Mouse (Mus musculus) stomach, embryonic 16.5 days (tissue): ENCODE results near the gene Tmem107. TPM values are rescaled to one million over a fixed set of nuclear protein-coding genes. Genes with fewer than 3 reads are reported as not detected.

Experiments used
- ATAC-seq: fragments of 200-750 bp; cut with Nextera tagmentation; 2 replicates; pipeline ENCODE4 v1.8.0; 2017; ENCODE audit warnings: moderate number of reproducible peaks, moderate TSS enrichment; ENCODE audit not compliant: insufficient read depth, low FRiP score
- H3K27ac ChIP-seq: fragments of 300-500 bp; sonication (generic); 2 replicates; pipeline ENCODE4 v1.5.1; 2014; ENCODE audit warnings: low read length
- H3K27me3 ChIP-seq: fragments of 300-500 bp; sonication (generic); 2 replicates; pipeline ENCODE4 v1.6.1; 2014; ENCODE audit warnings: low read length, control low read depth, mixed read lengths; ENCODE audit not compliant: control insufficient read depth, insufficient read depth
- H3K36me3 ChIP-seq: fragments of 300-500 bp; sonication (generic); 2 replicates; pipeline ENCODE4 v1.6.1; 2014; ENCODE audit warnings: low read length; ENCODE audit not compliant: control insufficient read depth, insufficient read depth
- H3K4me1 ChIP-seq: fragments of 300-500 bp; sonication (generic); 2 replicates; pipeline ENCODE4 v1.6.1; 2014; ENCODE audit warnings: low read length, control low read depth, mixed read lengths; ENCODE audit not compliant: control insufficient read depth, insufficient read depth
- H3K4me2 ChIP-seq: fragments of 300-500 bp; sonication (generic); 2 replicates; pipeline ENCODE4 v1.6.1; 2014; ENCODE audit warnings: low read depth, low read length, mixed read lengths
- H3K4me3 ChIP-seq: fragments of 300-500 bp; sonication (generic); replicated peaks from 2 replicates; pipeline ENCODE4 v1.5.1; 2014; ENCODE audit warnings: mild to moderate bottlenecking, low read length
- H3K9ac ChIP-seq: fragments of 300-500 bp; sonication (generic); 2 replicates; pipeline ENCODE4 v1.6.1; 2014; ENCODE audit warnings: low read length
- H3K9me3 ChIP-seq: fragments of 300-500 bp; sonication (generic); replicated peaks from 2 replicates; pipeline ENCODE4 v1.6.1; 2016; ENCODE audit warnings: low read length, control low read depth; ENCODE audit not compliant: control insufficient read depth
- WGBS: fragments of 180-500 bp; shearing (Covaris S2); extraction: QIAGEN DNeasy Blood & Tissue Kit; methylation state at CpG from one replicate; pipeline ENCODE4 v1.1.7; 2014; 5-methylcytosine and 5-hydroxymethylcytosine counted together
- polyA plus RNA-seq: library from polyadenylated mRNA; unstranded; fragments of >200 nt; fragmentation: Nextera tagmentation; extraction: Ambion mirVana; gene quantifications from 2 replicates; pipeline ENCODE4 v1.2.1, GENCODE M21; 2015

The Tmem107 gene
- polyA plus RNA-seq, 1 experiment from 2014 or later: 62.1 TPM

DNA sequence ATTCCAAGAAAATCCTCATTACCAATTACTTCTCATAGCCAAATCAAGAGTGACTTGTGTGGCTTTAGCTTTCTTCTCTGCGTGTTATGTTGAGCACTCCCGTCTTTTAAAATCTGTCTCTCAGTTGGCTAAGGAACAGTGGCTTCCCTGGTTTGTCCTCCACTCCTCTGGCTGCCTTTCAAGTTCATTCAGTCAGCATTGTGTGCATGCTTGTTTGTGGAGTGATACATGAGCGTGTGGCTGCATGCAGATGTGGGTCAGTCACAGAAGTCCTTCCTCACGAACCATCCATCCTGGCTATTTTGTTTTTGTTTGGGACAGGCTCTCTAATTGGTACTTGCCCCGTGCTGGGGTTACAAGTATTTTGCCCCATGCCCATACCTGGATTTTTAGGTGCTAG is 6.0 kb downstream of the Tmem107 start:
- H3K36me3 ChIP-seq: no peaks in the 10 kb centered on the region
- peaks cover 16% of the 10 kb centered on the region for H3K4me1 ChIP-seq
- H3K4me3 ChIP-seq: no peak overlapping the region
- WGBS: 62% methylated on average over 5 of the region's 5 CpGs
- no peak overlapping the region for H3K27ac ChIP-seq
- no peaks in the 10 kb centered on the region for H3K9me3 ChIP-seq
- no peak overlapping the region for H3K9ac ChIP-seq
- no peaks in the 10 kb centered on the region for H3K27me3 ChIP-seq
- no peak overlapping the region for H3K4me2 ChIP-seq
- ATAC-seq: no peak

DNA sequence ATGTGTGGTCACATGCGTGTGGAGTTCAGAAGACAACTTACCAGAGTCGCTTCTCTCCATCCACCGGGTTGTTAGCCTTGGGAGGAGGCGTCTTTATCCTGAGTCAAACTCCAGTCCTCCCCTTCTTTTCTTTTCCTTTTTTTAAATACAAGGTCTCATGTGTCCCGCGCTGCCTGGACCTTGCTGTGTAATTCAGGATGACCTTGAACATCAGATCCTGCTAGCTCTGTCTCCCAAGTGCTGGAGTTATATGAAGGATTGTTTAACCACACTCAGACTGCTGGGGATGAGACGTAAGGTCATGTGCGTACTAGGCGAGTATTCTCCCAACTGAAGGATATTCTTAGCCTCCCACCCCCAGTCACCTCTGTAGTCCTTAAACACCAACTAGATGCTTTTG is 6.7 kb downstream of the Tmem107 start:
- Histone ChIP-seq H3K9ac (no peak overlapping the region; the same call in 1 of the 2 replicates), H3K27me3 (no peaks in the 10 kb centered on the region), H3K4me2 (no peak overlapping the region), H3K27ac (no peak overlapping the region), H3K9me3 (no peaks in the 10 kb centered on the region), H3K4me1 (peaks cover 12% of the 10 kb centered on the region), H3K36me3 (no peaks in the 10 kb centered on the region), H3K4me3 (no peak overlapping the region)
- 82% methylated on average over 9 of the region's 9 CpGs for WGBS
- ATAC-seq: no peak

DNA sequence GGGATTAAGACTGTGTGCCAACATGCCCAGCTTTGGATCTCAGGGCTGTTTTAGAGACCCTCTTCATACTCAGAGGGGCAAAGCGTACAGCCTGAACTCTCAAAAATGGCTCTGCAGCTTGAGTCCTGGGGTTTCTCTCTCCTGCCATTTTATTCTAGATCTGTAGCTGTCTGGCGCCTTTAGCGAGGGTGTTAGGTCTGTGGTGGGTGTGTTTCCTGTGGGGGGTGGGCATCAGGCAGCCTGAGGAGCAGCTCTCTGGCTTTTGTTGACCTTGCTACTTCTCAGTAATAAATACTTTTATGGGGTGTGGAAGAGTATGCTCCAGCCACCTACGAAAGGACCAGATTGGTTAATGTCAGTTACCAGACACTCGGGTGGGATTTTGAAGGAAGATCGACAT is 7.4 kb downstream of the Tmem107 start:
- Histone ChIP-seq H3K27me3 (no peaks in the 10 kb centered on the region), H3K4me2 (no peak overlapping the region), H3K27ac (no peak overlapping the region), H3K4me3 (no peak overlapping the region), H3K9me3 (no peaks in the 10 kb centered on the region), H3K9ac (no peak overlapping the region), H3K4me1 (peaks cover 8% of the 10 kb centered on the region; the same call in 1 of the 2 replicates), H3K36me3 (no peaks in the 10 kb centered on the region)
- ATAC-seq: no peak
- WGBS: 71% methylated on average over 6 of the region's 6 CpGs

DNA sequence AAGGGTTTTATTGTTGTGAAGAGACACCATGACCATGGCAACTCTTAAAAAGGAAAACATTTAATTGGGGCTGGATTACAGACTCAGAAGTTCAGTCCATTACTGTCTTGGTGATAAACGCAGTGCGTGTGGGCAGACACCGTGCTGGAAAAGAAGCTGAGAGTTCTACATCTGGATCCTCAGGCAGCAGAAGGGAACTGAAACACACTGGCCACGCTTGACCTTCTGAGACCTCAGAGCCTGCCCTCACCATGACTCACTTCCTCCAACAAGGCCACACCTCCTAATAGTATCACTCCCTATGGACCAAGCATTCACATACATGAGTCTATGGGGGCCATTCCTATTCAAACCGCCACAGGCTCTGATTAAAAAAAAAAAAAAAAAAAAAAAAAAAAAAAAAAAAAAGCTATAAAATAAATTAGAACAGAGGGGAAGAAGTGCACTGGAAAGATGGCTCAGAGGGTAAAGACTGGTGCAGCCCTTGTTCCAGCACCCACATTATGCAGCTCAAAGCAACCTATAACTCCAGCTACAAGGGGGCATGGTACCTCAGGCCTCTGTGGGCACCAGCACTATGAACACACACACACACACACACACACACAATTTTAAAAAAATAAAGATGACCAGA is 8.3 kb downstream of the Tmem107 start:
- 67% methylated on average over 5 of the region's 5 CpGs for WGBS
- no peak for ATAC-seq
- Histone ChIP-seq H3K9ac (no peak overlapping the region), H3K4me2 (no peak overlapping the region), H3K4me1 (peaks cover 7% of the 10 kb centered on the region; the same call in 1 of the 2 replicates), H3K9me3 (no peaks in the 10 kb centered on the region), H3K27me3 (no peaks in the 10 kb centered on the region), H3K36me3 (no peaks in the 10 kb centered on the region), H3K4me3 (no peak overlapping the region), H3K27ac (no peak overlapping the region)

DNA sequence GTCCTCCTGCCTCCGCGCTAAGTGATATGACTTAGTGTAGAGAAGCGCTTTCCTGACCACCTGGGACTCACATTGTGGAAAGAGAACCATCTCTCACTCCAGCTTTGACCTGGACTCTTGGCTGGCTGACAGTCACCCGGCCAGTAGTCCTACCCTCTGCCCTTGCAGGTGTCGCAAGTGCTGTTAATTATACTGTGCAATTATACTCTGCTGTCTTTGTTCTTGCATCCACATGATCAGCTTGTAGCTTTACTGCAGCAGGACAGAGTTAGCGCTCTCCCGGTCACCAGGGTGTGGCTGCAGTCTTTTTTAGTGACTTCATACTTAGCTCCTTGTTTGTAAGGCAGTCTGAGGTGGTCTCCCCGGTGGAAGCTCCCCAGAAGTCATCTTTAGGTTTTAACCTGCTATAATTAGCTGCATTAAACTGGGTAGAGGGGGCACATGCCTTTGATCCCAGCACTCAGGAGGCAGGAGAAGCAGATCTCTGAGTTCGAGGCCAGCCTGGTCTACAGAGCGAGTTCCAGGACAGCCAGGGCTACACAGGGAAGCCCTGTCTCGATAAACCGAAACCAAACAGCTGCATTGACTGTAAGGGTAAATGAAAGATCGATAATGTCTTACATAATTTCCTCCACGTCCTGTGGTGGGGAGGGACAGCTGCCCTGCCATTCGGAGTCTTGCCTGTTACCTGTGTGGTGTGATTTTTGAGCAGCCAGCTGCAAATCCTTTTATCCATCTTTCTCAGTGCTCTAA is 9.7 kb downstream of the Tmem107 start:
- 77% methylated on average over 15 of the region's 15 CpGs for WGBS
- no peaks in the 10 kb centered on the region for H3K36me3 ChIP-seq
- H3K27me3 ChIP-seq: no peaks in the 10 kb centered on the region
- no peak for ATAC-seq
- no peaks in the 10 kb centered on the region for H3K9me3 ChIP-seq
- H3K27ac ChIP-seq: no peak overlapping the region
- H3K4me3 ChIP-seq: no peak overlapping the region
- no peak overlapping the region for H3K9ac ChIP-seq
- no peaks in the 10 kb centered on the region for H3K4me1 ChIP-seq
- H3K4me2 ChIP-seq: no peak overlapping the region

DNA sequence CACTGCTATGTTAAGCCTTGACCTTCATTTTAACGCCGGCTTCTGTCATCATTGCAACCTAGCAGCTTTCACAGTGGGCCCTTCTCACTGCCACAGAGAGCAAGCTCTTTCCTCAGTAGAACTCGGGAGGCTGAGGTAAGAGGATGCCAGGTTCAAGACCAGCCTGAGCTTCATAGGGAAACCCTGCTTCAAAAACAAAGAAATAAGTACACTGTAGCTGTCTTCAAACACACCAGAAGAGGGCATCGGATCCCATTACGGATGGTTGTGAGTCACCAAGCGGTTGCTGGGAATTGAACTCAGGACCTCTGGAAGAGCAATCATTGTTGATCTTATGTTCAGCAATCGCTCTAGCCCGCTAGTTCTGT is 10.2 kb downstream of the Tmem107 start:
- Histone ChIP-seq H3K9ac (no peak overlapping the region), H3K4me3 (no peak overlapping the region), H3K36me3 (no peaks in the 10 kb centered on the region), H3K27ac (no peak overlapping the region), H3K9me3 (no peaks in the 10 kb centered on the region), H3K4me1 (no peaks in the 10 kb centered on the region), H3K4me2 (no peak overlapping the region), H3K27me3 (no peaks in the 10 kb centered on the region)
- no peak for ATAC-seq
- WGBS: 84% methylated on average over 8 of the region's 8 CpGs

DNA sequence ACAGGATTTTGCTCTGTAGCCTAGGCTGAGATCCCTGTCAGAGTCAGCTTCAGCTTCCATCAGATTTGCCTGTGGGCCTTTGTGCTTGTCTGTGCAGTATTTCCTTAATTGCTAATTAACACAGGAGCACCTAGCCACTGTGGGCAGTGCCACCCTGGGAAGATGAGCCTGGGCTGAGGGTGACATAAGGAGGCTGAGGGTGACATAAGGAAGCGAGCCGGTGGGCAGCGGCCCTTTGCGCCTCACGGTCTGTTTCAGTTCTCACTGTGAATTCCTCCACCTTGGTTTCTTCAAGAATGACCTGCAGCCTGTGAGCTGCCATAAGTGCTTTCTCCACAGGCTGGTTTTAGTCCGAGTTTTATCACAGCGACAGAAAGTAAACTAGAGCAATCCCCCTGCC is 11.0 kb downstream of the Tmem107 start:
- 74% methylated on average over 7 of the region's 7 CpGs for WGBS
- H3K27ac ChIP-seq: no peak overlapping the region
- no peak for ATAC-seq
- no peak overlapping the region for H3K4me2 ChIP-seq
- H3K9ac ChIP-seq: no peak overlapping the region
- no peaks in the 10 kb centered on the region for H3K27me3 ChIP-seq
- no peaks in the 10 kb centered on the region for H3K36me3 ChIP-seq
- H3K9me3 ChIP-seq: no peaks in the 10 kb centered on the region
- H3K4me1 ChIP-seq: peaks cover 3% of the 10 kb centered on the region; the same call in 1 of the 2 replicates
- no peak overlapping the region for H3K4me3 ChIP-seq

DNA sequence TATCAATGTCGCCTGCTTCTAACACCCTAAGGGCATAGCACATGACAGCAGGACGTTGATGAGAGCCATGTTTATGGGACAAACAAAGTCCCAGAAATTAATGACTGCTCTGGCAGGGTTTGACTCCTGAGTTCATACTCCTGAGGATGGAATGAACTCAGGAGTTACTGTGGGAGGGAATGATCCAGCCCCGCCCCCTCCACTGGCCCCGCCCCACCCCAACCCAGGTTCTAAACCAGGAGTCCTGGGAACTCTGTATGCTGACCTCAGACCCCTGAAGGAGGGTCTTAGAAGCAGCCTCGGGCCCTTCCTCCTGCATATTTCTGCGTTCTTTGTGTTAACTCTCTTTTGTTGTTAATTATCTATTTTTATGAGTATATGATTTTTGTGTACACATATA is 15.0 kb downstream of the Tmem107 start:
- H3K27ac ChIP-seq: no peak overlapping the region
- peaks cover 27% of the 10 kb centered on the region for H3K4me1 ChIP-seq
- no peak overlapping the region for H3K4me2 ChIP-seq
- no peak overlapping the region for H3K4me3 ChIP-seq
- no peaks in the 10 kb centered on the region for H3K27me3 ChIP-seq
- no peaks in the 10 kb centered on the region for H3K36me3 ChIP-seq
- ATAC-seq: no peak
- H3K9ac ChIP-seq: no peak overlapping the region
- WGBS: 65% methylated on average over 6 of the region's 6 CpGs
- H3K9me3 ChIP-seq: no peaks in the 10 kb centered on the region

DNA sequence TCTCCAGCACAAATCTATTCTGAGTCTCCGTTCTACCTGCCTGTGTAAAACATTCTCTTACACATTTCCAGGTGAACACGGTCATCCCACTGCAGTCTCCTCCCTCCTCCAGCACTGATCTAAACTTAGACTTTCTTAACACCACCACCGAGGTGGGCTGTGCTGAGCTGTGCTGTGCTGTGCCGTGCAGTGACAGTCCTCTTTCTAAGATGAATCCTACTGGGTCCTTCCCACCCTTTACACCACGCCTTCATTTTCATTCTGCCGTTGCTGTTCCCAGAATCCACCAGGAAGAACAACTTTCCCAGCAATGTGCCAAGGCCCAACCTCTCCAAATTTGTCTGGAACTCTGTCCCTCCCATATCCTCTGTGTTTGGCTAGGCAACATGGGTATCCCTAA is 15.8 kb downstream of the Tmem107 start:
- no peaks in the 10 kb centered on the region for H3K9me3 ChIP-seq
- H3K4me1 ChIP-seq: peaks cover 27% of the 10 kb centered on the region
- no peaks in the 10 kb centered on the region for H3K27me3 ChIP-seq
- H3K27ac ChIP-seq: peak overlapping the region; percentile 95
- no peak overlapping the region for H3K9ac ChIP-seq
- ATAC-seq: no peak
- no peak overlapping the region for H3K4me3 ChIP-seq
- H3K4me2 ChIP-seq: no peak overlapping the region
- WGBS: 52% methylated on average over 6 of the region's 6 CpGs
- no peaks in the 10 kb centered on the region for H3K36me3 ChIP-seq
